Mouse (Mus musculus) G1E (cell line): ENCODE results near the gene Dnm2. TPM values are rescaled to one million over a fixed set of nuclear protein-coding genes. Genes with fewer than 3 reads are reported as not detected.

Experiments
- ATAC-seq: 2 replicates; pipeline ENCODE4 v1.8.0; 2016; ENCODE audit warnings: mild to moderate bottlenecking; ENCODE audit not compliant: insufficient number of reproducible peaks, poor library complexity, low FRiP score, severe bottlenecking; ENCODE audit errors: extremely low read depth
- DNase-seq: peaks from one replicate; pipeline ENCODE4 v3.0.0; 2012; ENCODE audit warnings: low spot score
- H3K27me3 ChIP-seq: 2 replicates; pipeline ENCODE4 v1.6.1; 2012; ENCODE audit warnings: mild to moderate bottlenecking, low read length, inconsistent platforms; ENCODE audit not compliant: insufficient read depth
- H3K36me3 ChIP-seq: replicated peaks from 2 replicates; pipeline ENCODE3; 2012; ENCODE audit warnings: mild to moderate bottlenecking, inconsistent platforms
- H3K4me1 ChIP-seq: 2 replicates; pipeline ENCODE4 v1.6.1; 2012; ENCODE audit warnings: low read depth, low read length, inconsistent platforms, mixed read lengths; ENCODE audit not compliant: insufficient read depth
- H3K4me3 ChIP-seq: 2 replicates; pipeline ENCODE4 v1.5.1; 2012; ENCODE audit warnings: low read depth, mild to moderate bottlenecking, inconsistent platforms, low read length, moderate library complexity, mixed read lengths
- H3K9me3 ChIP-seq: replicated peaks from 2 replicates; pipeline ENCODE4 v1.6.1; 2012; ENCODE audit warnings: inconsistent platforms
- CTCF ChIP-seq: IDR thresholded peaks from 2 replicates; pipeline ENCODE4 v1.5.1; 2012; ENCODE audit warnings: low read depth, low read length, inconsistent platforms, mixed read lengths
- GATA1 ChIP-seq: IDR thresholded peaks from 2 replicates; pipeline ENCODE4 v1.6.1; 2012; ENCODE audit warnings: borderline replicate concordance, low read length, inconsistent platforms, mixed read lengths
- GATA2 ChIP-seq: IDR thresholded peaks from 2 replicates; pipeline ENCODE4 v1.6.1; 2012; ENCODE audit warnings: low read depth, low read length, inconsistent platforms, borderline replicate concordance
- POLR2AphosphoS5 ChIP-seq: IDR thresholded peaks from 2 replicates; pipeline ENCODE4 v1.6.1; 2012; ENCODE audit warnings: low read depth, low read length, inconsistent platforms; ENCODE audit not compliant: insufficient replicate concordance
- TAL1 ChIP-seq: conservative IDR thresholded peaks from 2 replicates; pipeline ENCODE4 v1.6.1; 2012; ENCODE audit warnings: low read depth, low read length, inconsistent platforms, mixed read lengths
- polyA plus RNA-seq: library from polyadenylated mRNA; stranded (reverse); fragments of >175 nt; gene quantifications from 2 replicates; pipeline ENCODE4 v1.2.3, GENCODE M21; 2012
- total RNA-seq, 2 experiments: library from RNA; stranded (forward) in 1 of 2; stranded (reverse) in 1 of 2; fragments of 200-1000 nt in 1 of 2; fragments of >200 nt in 1 of 2; fragmentation: Nextera tagmentation in 1 of 2; gene quantifications; 2 replicates each; pipeline ENCODE4 v1.2.3; 2014 to 2017

The Dnm2 gene
- total RNA-seq (2014; fragmentation: Nextera tagmentation) = 193 and 214 TPM in 2 replicates
- 72.7 and 74.3 TPM in 2 replicates for total RNA-seq (2017)
- 427 and 533 TPM in 2 replicates for polyA plus RNA-seq

- Histone ChIP-seq H3K36me3 (peaks cover 65% of the 10 kb centered on the region), H3K9me3 (no peaks in the 10 kb centered on the region), H3K4me1 (peaks cover 56% of the 10 kb centered on the region), H3K27me3 (no peaks in the 10 kb centered on the region), H3K4me3 (peak within 1 kb of the TSS; percentile 98)
- ATAC-seq (peak; percentile 96), DNase-seq (peak; percentile 100)
- no peak for TF ChIP-seq GATA1
- no peak for TF ChIP-seq GATA2
- no peak for TF ChIP-seq TAL1
- TF ChIP-seq POLR2AphosphoS5 = no peak
- no peak for TF ChIP-seq CTCF
Observed at GRCm38 (mm10) chr9:21424631-21425555, at the start of gene Dnm2. Gene Dnm2 (plus strand): TSS chr9:21424908.

- Histone ChIP-seq H3K4me1 (peaks cover 75% of the 10 kb centered on the region), H3K4me3 (no peak overlapping the region), H3K27me3 (no peaks in the 10 kb centered on the region), H3K36me3 (peaks cover 89% of the 10 kb centered on the region), H3K9me3 (no peaks in the 10 kb centered on the region)
- ATAC-seq = no peak
- no peak for DNase-seq
- TF ChIP-seq TAL1 = no peak
- TF ChIP-seq POLR2AphosphoS5 = no peak
- TF ChIP-seq GATA2 = no peak
- TF ChIP-seq CTCF = no peak
- TF ChIP-seq GATA1 = no peak
Observed at GRCm38 (mm10) chr9:21379195-21379594, 45.5 kb upstream of the Dnm2 start.

GRCm38 (mm10) chr9:21380868-21381267 lies 43.8 kb upstream of the Dnm2 start:
- no peak overlapping the region for H3K4me3 ChIP-seq
- no peak for TF ChIP-seq CTCF
- no peak for TF ChIP-seq POLR2AphosphoS5
- no peak for TF ChIP-seq GATA1
- TF ChIP-seq TAL1 = no peak
- no peak for TF ChIP-seq GATA2
- no peaks in the 10 kb centered on the region for H3K27me3 ChIP-seq
- H3K4me1 ChIP-seq = peaks cover 79% of the 10 kb centered on the region
- DNase-seq (no peak), ATAC-seq (no peak)
- no peaks in the 10 kb centered on the region for H3K9me3 ChIP-seq
- peaks cover 89% of the 10 kb centered on the region for H3K36me3 ChIP-seq

- H3K27me3 ChIP-seq = no peaks in the 10 kb centered on the region
- peaks cover 90% of the 10 kb centered on the region for H3K36me3 ChIP-seq
- no peak for TF ChIP-seq GATA2
- no peak for TF ChIP-seq GATA1
- TF ChIP-seq TAL1 = no peak
- TF ChIP-seq CTCF = no peak
- TF ChIP-seq POLR2AphosphoS5 = no peak
- no peaks in the 10 kb centered on the region for H3K9me3 ChIP-seq
- no peak for DNase-seq
- H3K4me3 ChIP-seq = no peak overlapping the region; the same call in 1 of the 2 replicates
- H3K4me1 ChIP-seq = peaks cover 56% of the 10 kb centered on the region
- ATAC-seq = peak; percentile 54
Observed at GRCm38 (mm10) chr9:21383966-21384365, 40.7 kb upstream of the Dnm2 start.

- ATAC-seq = no peak
- Histone ChIP-seq H3K4me3 (no peak overlapping the region), H3K9me3 (no peaks in the 10 kb centered on the region), H3K36me3 (peaks cover 99% of the 10 kb centered on the region), H3K27me3 (no peaks in the 10 kb centered on the region), H3K4me1 (no peaks in the 10 kb centered on the region)
- no peak for TF ChIP-seq POLR2AphosphoS5
- TF ChIP-seq GATA2 = no peak
- TF ChIP-seq CTCF = no peak
- TF ChIP-seq TAL1 = no peak
- TF ChIP-seq GATA1 = no peak
- no peak for DNase-seq
Observed at GRCm38 (mm10) chr9:21392646-21393175, 32.0 kb upstream of the Dnm2 start.

GRCm38 (mm10) chr9:21395692-21396091 lies 29.0 kb upstream of the Dnm2 start:
- no peaks in the 10 kb centered on the region for H3K27me3 ChIP-seq
- no peak overlapping the region for H3K4me3 ChIP-seq
- no peaks in the 10 kb centered on the region for H3K4me1 ChIP-seq
- TF ChIP-seq CTCF = no peak
- no peak for TF ChIP-seq POLR2AphosphoS5
- no peak for TF ChIP-seq GATA1
- no peak for TF ChIP-seq TAL1
- TF ChIP-seq GATA2 = no peak
- no peaks in the 10 kb centered on the region for H3K9me3 ChIP-seq
- peaks cover 99% of the 10 kb centered on the region for H3K36me3 ChIP-seq
- DNase-seq (no peak), ATAC-seq (no peak)
